ENCODE assay signal across 9 mouse cellular contexts in the genomic region with DNA sequence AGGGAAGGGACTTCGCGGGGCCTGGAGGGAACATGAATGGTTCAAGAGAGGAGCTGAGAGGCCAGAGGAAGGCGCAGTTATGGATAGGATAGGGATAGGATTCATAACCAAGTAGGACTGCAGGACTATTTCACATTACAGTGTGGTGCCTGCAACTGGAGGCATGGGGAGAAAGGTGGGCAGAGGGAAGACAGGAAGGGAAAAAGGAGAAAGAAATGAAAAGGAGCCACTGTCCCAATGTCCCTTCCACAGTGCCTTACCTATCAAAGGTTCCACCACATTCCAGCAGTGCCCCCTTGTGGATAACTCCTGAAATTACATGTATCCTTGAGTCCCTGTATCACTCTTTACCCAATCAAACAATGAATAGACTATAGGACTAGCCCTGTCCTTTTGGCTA.
DNase-seq lines count a peak whose midpoint lies in the region; ATAC-seq and TF ChIP-seq lines count a peak whose summit lies in the region.
"Had no signal": no experiment of that assay in that cellular context is flagged by ENCODE, and none has a peak within 500 bp of the region (broad histone marks: within the 10 kb centered on the region; RNA-seq: fewer than 3 reads in every experiment).

No protein-coding gene starts in this region.

- H3K27ac ChIP-seq in forebrain, embryonic 11.5 days (ENCODE audit: low read depth, low read length), result no peak overlapping the region
- no peak overlapping the region for H3K27ac ChIP-seq in intestine, embryonic 14.5 days (ENCODE audit: low read depth)
- no peak overlapping the region for H3K27ac ChIP-seq in liver, adult 2 months (replicated peaks; ENCODE audit: insufficient read depth, low read depth, low read length)
- H3K27ac ChIP-seq: heart, embryonic 13.5 days had no signal

- peak; percentile 78 for TF ChIP-seq CTCF in brain, embryonic 14.5 days (IDR thresholded peaks at IDR 0.05; ENCODE audit: borderline replicate concordance, extremely low read depth, insufficient read depth, insufficient read length)
- peak; percentile 50 for TF ChIP-seq CTCF in liver, adult 2 months (IDR thresholded peaks at IDR 0.05; ENCODE audit: low read depth, low read length)

- ATAC-seq in forebrain, embryonic 11.5 days (replicated peaks; ENCODE audit: low FRiP score), result peak; percentile 85
- 0 out of 2 replicates have a peak, but pooled peaks have one; percentile 30 for ATAC-seq in intestine, embryonic 14.5 days (replicated peaks; ENCODE audit: low FRiP score, low TSS enrichment, low read depth)

- H3K4me3 ChIP-seq in forebrain, embryonic 11.5 days (ENCODE audit: low read depth, low read length), result no peak overlapping the region
- H3K4me3 ChIP-seq in intestine, embryonic 14.5 days (ENCODE audit: low read depth, low read length), result no peak overlapping the region
- no peak overlapping the region for H3K4me3 ChIP-seq in liver, adult 2 months (ENCODE audit: insufficient read depth, low read depth, low read length)
- H3K4me3 ChIP-seq: heart, embryonic 13.5 days had no signal

- no peak for TF ChIP-seq POLR2A in brain, embryonic 14.5 days (IDR thresholded peaks at IDR 0.05; ENCODE audit: borderline replicate concordance, extremely low read depth, insufficient read depth, insufficient read length, poor library complexity, severe bottlenecking)
- no peak for TF ChIP-seq POLR2A in liver, adult 2 months (IDR thresholded peaks at IDR 0.05; ENCODE audit: extremely low read depth, insufficient read depth, low read length)

- no peaks in the 10 kb centered on the region for H3K4me1 ChIP-seq in forebrain, embryonic 11.5 days (replicated peaks; ENCODE audit: control insufficient read depth, insufficient read depth, low read length)
- no peaks in the 10 kb centered on the region for H3K4me1 ChIP-seq in intestine, embryonic 14.5 days (replicated peaks; ENCODE audit: control insufficient read depth, insufficient read depth, low read length)
- no peaks in the 10 kb centered on the region for H3K4me1 ChIP-seq in liver, adult 2 months (ENCODE audit: control insufficient read depth, insufficient read depth, low read length)

- H3K79me2 ChIP-seq in liver, adult 2 months (ENCODE audit: control insufficient read depth, insufficient read depth, low read length), result no peaks in the 10 kb centered on the region

- H3K4me2 ChIP-seq in forebrain, embryonic 11.5 days (ENCODE audit: low read depth, low read length, severe bottlenecking), result no peak overlapping the region
- H3K4me2 ChIP-seq in intestine, embryonic 14.5 days (ENCODE audit: low read length), result no peak overlapping the region
- H3K4me2 ChIP-seq: heart, embryonic 13.5 days had no signal

- H3K36me3 ChIP-seq in forebrain, embryonic 11.5 days (ENCODE audit: control insufficient read depth, insufficient read depth, low read length), result no peaks in the 10 kb centered on the region
- peaks cover 44% of the 10 kb centered on the region for H3K36me3 ChIP-seq in intestine, embryonic 14.5 days (ENCODE audit: control insufficient read depth, insufficient read depth, low read length)
- peaks cover 56% of the 10 kb centered on the region for H3K36me3 ChIP-seq in liver, adult 2 months (ENCODE audit: control insufficient read depth, insufficient read depth, low read length)

- H3K27me3 ChIP-seq in forebrain, embryonic 11.5 days (ENCODE audit: control insufficient read depth, insufficient read depth, low read length), result no peaks in the 10 kb centered on the region
- no peaks in the 10 kb centered on the region for H3K27me3 ChIP-seq in intestine, embryonic 14.5 days (replicated peaks; ENCODE audit: control insufficient read depth, insufficient read depth, low read length)
- H3K27me3 ChIP-seq in liver, adult 2 months (ENCODE audit: control insufficient read depth, insufficient read depth, low read length), result no peaks in the 10 kb centered on the region
- H3K27me3 ChIP-seq: heart, embryonic 13.5 days had no signal

- H3K9ac ChIP-seq in forebrain, embryonic 11.5 days (ENCODE audit: low read length), result no peak overlapping the region
- no peak overlapping the region for H3K9ac ChIP-seq in intestine, embryonic 14.5 days (ENCODE audit: low read length)
- H3K9ac ChIP-seq in liver, adult 2 months (ENCODE audit: low read depth, low read length), result no peak overlapping the region
- H3K9ac ChIP-seq: heart, embryonic 13.5 days had no signal

- peak; percentile 44 for DNase-seq in urinary bladder, postnatal 14 days (ENCODE audit: low spot score)
- no peak for DNase-seq in urinary bladder, adult 2 months (ENCODE audit: low spot score)
- DNase-seq in brain, embryonic 14.5 days (ENCODE audit: low read depth), result peak; percentile 89
- no peak for DNase-seq in forebrain, embryonic 11.5 days (ENCODE audit: low spot score)
- peak; percentile 63 for DNase-seq in intestine, embryonic 14.5 days (ENCODE audit: low spot score)
- peak; percentile 59 for DNase-seq in liver, adult 2 months (ENCODE audit: extremely low read depth, low read depth, low spot score)
- peak; percentile 80 for DNase-seq in naive thymus-derived CD4-positive, alpha-beta T cell, adult 2 months (ENCODE audit: low read depth)
- DNase-seq in ovary, postnatal 10 days (ENCODE audit: low spot score), result no peak

- WGBS in forebrain, embryonic 11.5 days, result 95% methylated on average over 3 of the region's 3 CpGs
- WGBS in intestine, embryonic 14.5 days, result 98% methylated on average over 3 of the region's 3 CpGs
- 91% methylated on average over 3 of the region's 3 CpGs for WGBS in liver, adult 2 months

- no peaks in the 10 kb centered on the region for H3K9me3 ChIP-seq in forebrain, embryonic 11.5 days (ENCODE audit: control insufficient read depth, low read length)
- no peaks in the 10 kb centered on the region for H3K9me3 ChIP-seq in intestine, embryonic 14.5 days (ENCODE audit: control insufficient read depth, low read length)
- H3K9me3 ChIP-seq: heart, embryonic 13.5 days had no signal

Comparison
In these comparisons a context has a peak if more than half of its experiments do, and no peak if none do; other contexts are left out.
1. DNase-seq: peak in urinary bladder, postnatal 14 days (single experiment), brain, embryonic 14.5 days (single experiment), intestine, embryonic 14.5 days (single experiment), liver, adult 2 months (single experiment) and naive thymus-derived CD4-positive, alpha-beta T cell, adult 2 months (single experiment); none in urinary bladder, adult 2 months (single experiment), forebrain, embryonic 11.5 days (single experiment) and ovary, postnatal 10 days (single experiment).